Mouse (Mus musculus): Measurements from ENCODE around the gene Hspa12a.

DNA sequence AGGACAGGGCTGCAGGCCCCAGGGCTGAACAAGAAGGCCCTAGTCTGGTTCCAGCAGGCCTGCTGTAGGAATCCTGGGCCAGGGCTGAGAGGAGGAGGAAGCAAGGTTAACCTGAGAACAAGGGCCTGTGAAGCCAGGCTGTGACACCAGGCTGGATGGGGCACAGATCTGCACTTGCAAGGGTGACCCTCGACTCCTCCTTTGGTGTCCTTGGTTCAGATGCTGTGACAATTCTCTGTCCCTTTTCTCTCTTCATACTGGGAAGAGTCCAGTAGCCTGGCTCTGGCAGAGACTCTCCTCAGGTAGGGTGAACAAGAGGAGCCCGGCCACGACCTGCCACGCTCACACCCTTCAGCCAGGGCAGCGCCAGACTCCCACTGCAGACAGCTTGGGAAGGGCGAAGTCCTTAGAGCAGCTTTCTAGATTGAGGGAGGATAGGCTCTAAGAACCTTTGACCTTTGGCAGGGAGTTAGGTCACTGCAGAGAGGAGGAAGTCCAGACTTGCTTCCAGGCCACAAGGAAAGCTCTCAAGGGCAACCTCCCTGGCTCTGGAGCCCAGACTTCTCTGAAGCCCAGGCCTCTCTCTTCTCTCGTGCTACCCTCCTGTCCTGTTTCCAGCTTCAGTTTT, 64.0 kb downstream of the Hspa12a start:
- TF ChIP-seq CTCF (IDR thresholded peaks at IDR 0.05; ENCODE audit: low read depth) (no peak), EP300 (IDR thresholded peaks at IDR 0.05; ENCODE audit: low read depth) (no peak)
